Mouse (Mus musculus) cerebellum, postnatal 14 days (tissue): Measurements from ENCODE around the gene Ypel2.

Source experiments
- DNase-seq, 2 experiments: peaks; one replicate each; pipeline ENCODE4 v3.0.0; 2021; ENCODE audit warnings: mixed read lengths in 2 of 2

Gene Ypel2

GRCm38 (mm10) chr11:86994791-86995624 is 1.5 kb upstream of the Ypel2 start:
- no peak for DNase-seq

- DNase-seq = no peak
Observed at GRCm38 (mm10) chr11:86994330-86994729, 823 bp upstream of the Ypel2 start.

- DNase-seq = no peak
Observed at GRCm38 (mm10) chr11:86992461-86992988, 982 bp downstream of the Ypel2 start.

DNA sequence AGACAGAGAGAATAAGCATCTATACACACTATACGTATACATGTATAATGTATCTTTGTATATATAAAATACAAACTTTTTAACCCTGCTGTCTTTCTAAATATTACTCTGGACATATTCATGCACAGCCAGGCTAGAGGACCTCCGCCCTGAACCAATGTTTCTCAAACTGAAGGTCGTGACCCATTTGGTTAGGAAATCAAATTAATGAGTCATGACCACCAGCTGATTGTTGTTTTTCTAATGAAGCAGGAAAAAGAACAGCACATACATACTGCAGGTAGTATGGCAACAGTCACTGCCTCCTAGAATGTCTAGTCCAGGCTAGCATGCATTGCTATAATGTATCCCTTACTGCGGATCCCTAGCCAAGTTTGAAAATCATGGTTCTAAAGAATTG is 2.3 kb downstream of the Ypel2 start:
- DNase-seq = no peak

GRCm38 (mm10) chr11:86990309-86990708 is 3.2 kb downstream of the Ypel2 start:
- no peak for DNase-seq

DNA sequence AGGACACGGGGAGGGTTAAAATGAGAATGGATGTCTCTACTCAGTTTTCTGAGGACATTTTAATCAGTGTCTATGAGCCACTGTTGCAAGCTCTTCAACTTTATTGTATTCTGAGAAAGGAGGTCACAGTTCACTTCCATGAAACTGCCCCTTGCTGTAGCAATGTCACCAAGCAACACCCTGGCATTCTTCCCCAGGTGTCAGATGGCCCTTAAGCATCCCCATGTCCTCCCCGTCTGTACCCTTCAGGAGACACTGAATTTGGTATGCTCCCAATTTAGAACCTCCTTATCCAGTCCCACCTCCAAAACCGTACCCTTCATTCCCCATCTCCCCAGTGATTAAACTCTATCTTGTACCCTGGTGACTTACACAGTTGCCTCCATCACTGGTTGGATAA is 8.5 kb downstream of the Ypel2 start:
- peak; percentile 52 to 57 for DNase-seq

- no peak for DNase-seq
Observed at GRCm38 (mm10) chr11:86983056-86983455, 10.5 kb downstream of the Ypel2 start.

- DNase-seq = no peak
Observed at GRCm38 (mm10) chr11:86981229-86981791, 12.2 kb downstream of the Ypel2 start.

- no peak for DNase-seq
Observed at GRCm38 (mm10) chr11:86980526-86980925, 13.0 kb downstream of the Ypel2 start.

DNA sequence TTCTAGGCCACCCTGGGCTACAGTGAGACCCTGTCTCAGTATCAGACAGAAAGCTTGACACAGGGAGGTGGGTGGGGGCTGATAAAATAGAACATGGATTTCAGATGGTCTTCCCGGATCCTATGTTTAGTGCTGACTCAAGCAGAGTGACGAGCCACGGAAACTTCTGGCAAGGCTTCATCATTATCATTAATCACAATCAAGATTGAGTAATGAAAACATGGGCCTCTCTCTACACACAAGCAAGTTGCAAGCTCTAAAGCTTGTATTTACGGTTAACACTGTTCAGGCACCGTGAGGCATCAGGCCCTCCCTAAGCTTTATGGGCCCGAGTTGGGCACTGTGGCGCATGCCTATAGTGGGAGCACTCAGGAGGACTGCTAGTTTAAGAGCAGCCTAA is 13.7 kb downstream of the Ypel2 start:
- DNase-seq = no peak

DNA sequence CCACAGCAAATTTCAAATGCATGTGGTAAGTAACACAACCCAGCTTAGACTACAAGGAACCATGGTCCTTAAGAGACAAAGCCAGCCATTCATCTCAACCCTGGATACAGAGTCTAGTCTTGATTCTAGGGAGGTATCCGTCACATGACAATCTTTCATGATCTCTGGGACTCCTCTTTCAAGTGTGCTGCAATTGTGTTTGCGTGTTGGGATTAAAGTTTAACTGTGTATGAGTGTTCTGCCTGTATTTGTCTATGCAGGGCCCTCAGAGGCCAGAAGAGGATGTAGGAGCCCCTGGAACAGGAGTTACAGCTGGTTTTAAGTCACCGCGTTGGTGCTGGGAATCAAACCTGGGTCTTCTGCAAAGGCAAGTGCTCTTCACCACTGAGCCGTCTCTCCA is 16.3 kb downstream of the Ypel2 start:
- DNase-seq = no peak

- no peak for DNase-seq
Observed at GRCm38 (mm10) chr11:86974401-86974800, 19.1 kb downstream of the Ypel2 start.

DNA sequence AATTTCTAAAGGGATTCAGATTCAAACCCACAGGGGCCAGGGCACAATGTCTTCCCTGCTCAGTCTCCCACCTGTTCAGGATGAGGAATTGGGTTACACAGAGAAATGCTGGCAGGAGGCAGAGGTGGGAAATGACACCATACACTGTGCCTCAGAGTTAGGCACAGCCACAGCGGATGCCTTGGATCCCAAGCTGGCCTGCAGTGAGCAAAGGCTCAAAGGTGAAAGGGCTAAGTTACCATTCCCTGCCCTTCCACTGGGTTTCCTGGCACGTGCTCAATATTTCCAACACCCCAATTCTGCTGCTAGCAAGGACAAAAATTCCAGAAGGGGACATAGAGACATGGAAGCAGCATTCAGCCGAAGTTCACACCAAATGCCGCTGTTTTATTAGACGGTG is 20.3 kb downstream of the Ypel2 start:
- no peak for DNase-seq

DNA sequence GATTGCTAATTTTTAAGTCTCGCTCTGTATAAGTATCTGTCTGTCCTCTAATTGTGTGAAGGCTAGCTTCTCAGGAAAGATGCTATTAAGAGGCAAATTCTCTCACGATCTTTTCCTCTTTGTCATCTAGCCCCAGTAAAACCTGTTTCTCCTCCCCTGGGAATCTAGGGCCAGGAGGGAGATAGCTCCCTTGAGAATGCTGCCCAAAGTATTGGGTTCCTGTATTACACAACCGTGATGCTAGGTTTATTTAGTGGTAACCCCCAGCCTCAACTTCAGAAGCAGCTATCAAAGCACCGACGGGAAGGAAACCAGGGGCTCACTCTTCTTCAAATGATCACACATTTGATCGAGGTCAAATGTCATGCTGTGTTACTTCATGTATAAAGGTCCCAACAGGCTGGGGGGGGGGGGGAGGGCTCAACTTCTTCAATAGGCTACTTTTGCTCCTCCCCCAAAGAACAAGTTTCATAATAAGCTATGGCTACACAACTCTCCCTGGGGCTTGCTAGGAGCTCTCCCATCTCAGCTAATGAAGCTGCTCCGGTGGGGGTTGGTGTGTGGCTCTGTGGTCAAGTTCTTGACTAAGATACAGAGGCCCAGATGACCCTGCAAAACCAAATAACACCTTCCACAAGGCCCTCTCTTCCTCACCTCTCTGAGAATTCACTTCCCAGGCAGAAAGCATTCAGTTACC is 22.3 kb downstream of the Ypel2 start:
- no peak for DNase-seq

DNA sequence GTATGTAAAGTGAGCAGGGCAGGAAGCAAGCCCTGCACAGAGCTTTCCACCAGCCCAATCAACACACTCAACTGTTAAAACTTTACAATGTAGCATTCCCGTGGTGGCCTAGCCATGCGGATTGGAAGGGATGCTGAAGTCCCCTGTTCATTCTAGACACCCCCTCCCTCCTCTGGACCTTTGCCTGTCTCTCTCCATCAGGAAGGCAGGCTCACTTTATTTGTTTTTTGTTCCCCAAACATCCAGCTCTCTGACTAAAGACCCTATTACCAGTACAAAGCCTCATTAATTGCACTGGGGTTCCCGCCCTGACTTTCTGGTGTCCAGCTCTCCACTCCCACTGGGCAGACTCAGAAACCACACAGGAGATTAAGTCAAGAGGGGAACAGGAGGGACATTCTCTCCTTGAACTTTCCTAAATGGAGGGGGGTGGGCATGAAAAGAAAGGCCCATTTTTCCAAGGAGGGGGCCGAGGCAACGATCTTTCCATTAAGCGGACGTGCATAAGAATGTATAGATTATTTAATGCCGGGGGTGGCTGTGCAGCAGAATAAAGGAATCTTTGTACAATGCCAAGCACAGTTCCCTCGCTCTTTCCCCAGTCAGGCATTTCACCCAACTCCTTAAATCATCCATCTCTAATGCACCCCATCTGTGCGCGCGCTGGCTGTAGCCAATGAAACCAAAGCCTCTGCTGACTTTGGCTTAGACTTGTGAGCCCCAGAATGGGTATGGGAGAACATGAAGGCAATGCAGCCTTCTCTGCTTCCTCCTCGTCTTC is 24.3 kb downstream of the Ypel2 start:
- DNase-seq = no peak

GRCm38 (mm10) chr11:86967506-86967905 is 26.0 kb downstream of the Ypel2 start:
- no peak for DNase-seq

GRCm38 (mm10) chr11:86966696-86967095 is 26.8 kb downstream of the Ypel2 start:
- DNase-seq = no peak

GRCm38 (mm10) chr11:86965079-86965478 is 28.4 kb downstream of the Ypel2 start:
- DNase-seq = no peak

- DNase-seq = no peak
Observed at GRCm38 (mm10) chr11:86963698-86964097, 29.8 kb downstream of the Ypel2 start.

GRCm38 (mm10) chr11:86963027-86963426 is 30.5 kb downstream of the Ypel2 start:
- peak in 1 of 2 experiments; percentile 45 for DNase-seq

- DNase-seq = no peak
Observed at GRCm38 (mm10) chr11:86962362-86962761, 31.1 kb downstream of the Ypel2 start.

GRCm38 (mm10) chr11:86961510-86962303 is 31.8 kb downstream of the Ypel2 start:
- peak; percentile 59 to 74 for DNase-seq
